Mouse (Mus musculus): ENCODE measurements around the gene Stfa1. TPM values are rescaled to one million over a fixed set of nuclear protein-coding genes. Genes with fewer than 3 reads are reported as not detected.
"Not testable (repeated sequence)": the region's sequence is repeated elsewhere in the genome, so short reads cannot be mapped to it uniquely, and the experiment has no call there.

The Stfa1 gene
- total RNA-seq (2021) = not detected

- DNase-seq (ENCODE audit: low spot score in 2 of 2); intact Hi-C loops (cut with DNase I): not testable (repeated sequence)
Measured at GRCm38 (mm10) chr16:36276796-36277195, at the start of gene Stfa1. Gene Stfa1 (plus strand): TSS chr16:36276951.

- intact Hi-C loops (cut with DNase I); DNase-seq (ENCODE audit: low spot score in 2 of 2): not testable (repeated sequence)
Measured at GRCm38 (mm10) chr16:36260585-36260984, 16.2 kb upstream of the Stfa1 start.

- intact Hi-C loops (cut with DNase I) = no loop called here
- DNase-seq (ENCODE audit: low spot score in 2 of 2) = no peak
Measured at GRCm38 (mm10) chr16:36289140-36289539, 12.4 kb downstream of the Stfa1 start.

GRCm38 (mm10) chr16:36307631-36308030, 30.9 kb downstream of the Stfa1 start:
- no peak for DNase-seq (ENCODE audit: low spot score in 2 of 2)
- intact Hi-C loops (cut with DNase I) = no loop called here

GRCm38 (mm10) chr16:36316111-36316510, 39.4 kb downstream of the Stfa1 start:
- intact Hi-C loops (cut with DNase I) = not testable (repeated sequence)

GRCm38 (mm10) chr16:36319286-36319685, 42.5 kb downstream of the Stfa1 start:
- no peak for DNase-seq (ENCODE audit: low spot score in 2 of 2)
- intact Hi-C loops (cut with DNase I) = no loop called here

More at GRCm38 (mm10) chr16:36316111-36316510, 39.4 kb downstream of the Stfa1 start:
- DNase-seq (ENCODE audit: low spot score in 2 of 2) = not testable (repeated sequence)

GRCm38 (mm10) chr16:36334232-36334631, 57.5 kb downstream of the Stfa1 start, which contains the start of gene BC117090:
Gene BC117090 (minus strand): TSS chr16:36334332.
- DNase-seq (ENCODE audit: low spot score in 2 of 2) = no peak
- intact Hi-C loops (cut with DNase I) = no loop called here

Other genes with a start within 250 kb of the Stfa1 start
- 1 to 10 TPM; 3.8 to 4.8 TPM for gene Wdr5b, start 235.8 kb upstream of the Stfa1 start, total RNA-seq (2021)
- gene Fam162a, start 205.4 kb upstream of the Stfa1 start, total RNA-seq (2021) = 10 to 100 TPM; 64.6 to 65.8 TPM
- 10 to 100 TPM; 19.4 to 19.8 TPM for gene Ccdc58, start 205.3 kb upstream of the Stfa1 start, total RNA-seq (2021)
- not detected for gene Csta1, start 145.7 kb upstream of the Stfa1 start, total RNA-seq (2021)
- not detected for gene Stfa2l1, start 120.1 kb upstream of the Stfa1 start, total RNA-seq (2021)
- gene Gm5483, start 92.7 kb upstream of the Stfa1 start, total RNA-seq (2021) = not detected
- not detected for gene Gm5416, start 66.5 kb upstream of the Stfa1 start, total RNA-seq (2021)
- gene 2010005H15Rik, start 55.5 kb upstream of the Stfa1 start, total RNA-seq (2021) = not detected
- not detected for gene BC117090, start 57.4 kb downstream of the Stfa1 start, total RNA-seq (2021)
- not detected for gene BC100530, start 90.8 kb downstream of the Stfa1 start, total RNA-seq (2021)
- gene Stfa2, start 131.5 kb downstream of the Stfa1 start, total RNA-seq (2021) = not detected
- not detected for gene Stfa3, start 178.4 kb downstream of the Stfa1 start, total RNA-seq (2021)

Measured in left cerebral cortex, postnatal 36 days (tissue).